Mouse (Mus musculus): ENCODE results near the gene Dcdc2c. TPM values are rescaled to one million over a fixed set of nuclear protein-coding genes. Genes with fewer than 3 reads are reported as not detected.

The Dcdc2c gene
- polyA plus RNA-seq, 1 experiment from 2014 or later, result not detected

DNA sequence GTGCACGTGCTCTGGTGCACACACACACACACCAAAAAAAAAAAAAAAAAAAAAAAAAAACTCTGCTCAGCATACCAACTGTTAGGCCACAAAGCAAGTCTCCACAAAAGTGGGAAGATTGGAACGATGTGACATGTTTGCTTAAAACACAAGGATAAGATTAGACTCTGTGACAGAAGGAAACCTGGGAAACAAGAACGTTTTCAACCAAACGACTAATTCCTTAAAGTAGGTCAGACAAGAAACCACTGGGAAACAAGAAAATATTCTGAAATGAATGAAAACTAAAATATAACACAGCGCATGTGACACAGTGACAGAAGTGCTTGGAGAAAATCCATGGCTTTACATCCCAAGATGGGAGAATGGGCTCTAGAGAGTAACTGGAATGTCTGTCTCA is 57.9 kb downstream of the Dcdc2c start:
- Histone ChIP-seq H3K4me2 (no peak overlapping the region), H3K9ac (ENCODE audit: low read depth, low read length) (no peak overlapping the region), H3K9me3 (ENCODE audit: control insufficient read depth, low read length) (no peaks in the 10 kb centered on the region), H3K27me3 (replicated peaks; ENCODE audit: control insufficient read depth, insufficient read depth, low read length) (no peaks in the 10 kb centered on the region), H3K4me1 (replicated peaks; ENCODE audit: control insufficient read depth, insufficient read depth, low read length) (no peaks in the 10 kb centered on the region), H3K36me3 (ENCODE audit: control insufficient read depth, insufficient read depth, low read length) (no peaks in the 10 kb centered on the region), H3K4me3 (ENCODE audit: low read depth, low read length) (no peak overlapping the region), H3K27ac (ENCODE audit: low read depth, low read length) (no peak overlapping the region)
- DNase-seq (ENCODE audit: low spot score), result no peak
- ATAC-seq (replicated peaks; ENCODE audit: low FRiP score), result no peak
- WGBS, result 76% methylated on average over 5 of the region's 5 CpGs

DNA sequence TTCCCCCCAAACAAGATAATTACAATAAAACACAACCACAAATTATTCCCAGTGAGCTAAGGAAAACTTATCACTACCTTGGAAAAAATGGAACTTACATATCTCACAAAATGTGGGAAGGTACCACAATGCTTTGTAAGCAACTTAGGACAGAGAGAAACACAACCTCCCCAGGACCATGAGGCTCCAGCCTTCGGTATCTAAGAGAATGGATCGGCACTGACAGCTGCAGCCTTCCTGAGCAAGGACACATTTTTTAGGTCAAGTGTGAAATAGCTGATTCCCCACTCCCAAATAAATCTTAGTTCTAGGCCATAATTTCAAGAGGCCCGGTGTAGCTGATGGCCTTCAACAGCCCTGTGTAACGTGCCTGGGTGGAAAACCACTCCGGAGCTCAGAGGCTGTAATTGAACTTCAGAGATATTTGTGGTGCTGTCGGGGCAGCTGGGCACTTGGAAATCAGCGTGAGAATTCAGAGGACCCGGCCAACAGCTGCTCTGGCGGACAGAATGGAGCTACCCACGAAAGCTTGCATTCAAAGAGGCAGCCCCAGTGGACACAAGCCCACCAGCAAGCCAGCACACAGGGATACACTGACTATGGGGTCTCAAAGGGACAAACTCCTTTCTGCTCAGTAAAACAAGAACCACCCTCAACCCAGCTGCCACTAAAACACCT is 69.6 kb downstream of the Dcdc2c start:
- Histone ChIP-seq H3K9ac (ENCODE audit: low read depth, low read length) (no peak overlapping the region), H3K9me3 (ENCODE audit: control insufficient read depth, low read length) (no peaks in the 10 kb centered on the region), H3K4me1 (replicated peaks; ENCODE audit: control insufficient read depth, insufficient read depth, low read length) (no peaks in the 10 kb centered on the region), H3K27me3 (replicated peaks; ENCODE audit: control insufficient read depth, insufficient read depth, low read length) (no peaks in the 10 kb centered on the region), H3K4me2 (no peak overlapping the region), H3K27ac (ENCODE audit: low read depth, low read length) (no peak overlapping the region), H3K4me3 (ENCODE audit: low read depth, low read length) (no peak overlapping the region), H3K36me3 (ENCODE audit: control insufficient read depth, insufficient read depth, low read length) (no peaks in the 10 kb centered on the region)
- no peak for DNase-seq (ENCODE audit: low spot score)
- no peak for ATAC-seq (replicated peaks; ENCODE audit: low FRiP score)
- 78% methylated on average over 10 of the region's 10 CpGs for WGBS

DNA sequence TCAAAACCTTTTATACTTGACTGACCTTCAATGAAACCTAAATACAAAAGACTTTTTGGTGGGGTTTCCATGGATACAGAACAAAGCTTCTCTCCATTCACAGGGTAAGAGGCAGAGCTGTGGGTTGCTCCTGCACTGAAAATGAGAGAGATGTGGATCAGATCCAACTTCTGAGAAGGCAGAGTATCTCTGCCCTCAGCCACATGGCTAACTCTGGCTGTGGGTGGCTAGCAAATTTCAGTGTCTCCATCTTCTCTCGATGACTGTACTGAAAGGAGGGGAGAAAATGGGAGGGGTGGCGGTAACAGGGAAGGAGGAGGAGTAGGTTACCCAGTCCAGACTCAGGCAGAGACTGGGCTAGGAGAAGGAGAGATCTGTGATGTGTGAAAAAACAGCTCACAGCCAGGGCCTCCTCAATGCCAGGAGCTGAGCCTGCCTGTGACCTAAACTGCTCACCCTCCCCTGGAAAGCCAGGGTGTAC is 91.2 kb downstream of the Dcdc2c start:
- no peak for DNase-seq (ENCODE audit: low spot score)
- 58% methylated on average over 2 of the region's 2 CpGs for WGBS

DNA sequence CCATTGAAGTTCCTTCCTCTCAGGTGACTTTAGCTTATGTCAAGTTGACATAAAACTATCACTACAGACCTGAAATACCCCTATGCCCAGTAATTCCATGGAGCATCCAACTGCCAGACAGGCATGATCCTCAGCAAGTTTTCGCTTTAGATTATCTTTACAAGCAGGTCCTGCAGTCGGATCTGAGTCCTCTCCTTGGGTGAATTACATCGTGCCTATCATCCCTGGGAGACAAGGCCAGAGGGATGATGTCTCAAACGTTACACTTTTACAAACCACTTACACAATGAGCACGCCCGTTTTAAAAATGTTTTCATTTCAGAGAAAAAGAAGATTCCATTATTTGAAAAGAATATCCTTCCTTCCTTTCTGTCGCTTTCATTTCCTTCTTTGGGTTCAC is 91.7 kb downstream of the Dcdc2c start:
- H3K4me3 ChIP-seq (ENCODE audit: low read depth, low read length), result no peak overlapping the region
- no peaks in the 10 kb centered on the region for H3K36me3 ChIP-seq (ENCODE audit: control insufficient read depth, insufficient read depth, low read length)
- ATAC-seq (replicated peaks; ENCODE audit: low FRiP score) (no peak), DNase-seq (ENCODE audit: low spot score) (no peak)
- H3K4me2 ChIP-seq, result no peak overlapping the region
- H3K9ac ChIP-seq (ENCODE audit: low read depth, low read length), result no peak overlapping the region
- no peaks in the 10 kb centered on the region for H3K4me1 ChIP-seq (replicated peaks; ENCODE audit: control insufficient read depth, insufficient read depth, low read length)
- WGBS, result 78% methylated on average over 7 of the region's 7 CpGs
- no peaks in the 10 kb centered on the region for H3K9me3 ChIP-seq (ENCODE audit: control insufficient read depth, low read length)
- no peak overlapping the region for H3K27ac ChIP-seq (ENCODE audit: low read depth, low read length)
- no peaks in the 10 kb centered on the region for H3K27me3 ChIP-seq (replicated peaks; ENCODE audit: control insufficient read depth, insufficient read depth, low read length)

More for the DNA sequence above, 91.2 kb downstream of the Dcdc2c start:
- no peaks in the 10 kb centered on the region for H3K27me3 ChIP-seq (replicated peaks; ENCODE audit: control insufficient read depth, insufficient read depth, low read length)
- H3K4me2 ChIP-seq, result no peak overlapping the region
- H3K4me1 ChIP-seq (replicated peaks; ENCODE audit: control insufficient read depth, insufficient read depth, low read length), result no peaks in the 10 kb centered on the region
- no peak overlapping the region for H3K4me3 ChIP-seq (ENCODE audit: low read depth, low read length)
- no peak for ATAC-seq (replicated peaks; ENCODE audit: low FRiP score)
- H3K9me3 ChIP-seq (ENCODE audit: control insufficient read depth, low read length), result no peaks in the 10 kb centered on the region
- no peak overlapping the region for H3K27ac ChIP-seq (ENCODE audit: low read depth, low read length)
- H3K36me3 ChIP-seq (ENCODE audit: control insufficient read depth, insufficient read depth, low read length), result no peaks in the 10 kb centered on the region
- no peak overlapping the region for H3K9ac ChIP-seq (ENCODE audit: low read depth, low read length)

DNA sequence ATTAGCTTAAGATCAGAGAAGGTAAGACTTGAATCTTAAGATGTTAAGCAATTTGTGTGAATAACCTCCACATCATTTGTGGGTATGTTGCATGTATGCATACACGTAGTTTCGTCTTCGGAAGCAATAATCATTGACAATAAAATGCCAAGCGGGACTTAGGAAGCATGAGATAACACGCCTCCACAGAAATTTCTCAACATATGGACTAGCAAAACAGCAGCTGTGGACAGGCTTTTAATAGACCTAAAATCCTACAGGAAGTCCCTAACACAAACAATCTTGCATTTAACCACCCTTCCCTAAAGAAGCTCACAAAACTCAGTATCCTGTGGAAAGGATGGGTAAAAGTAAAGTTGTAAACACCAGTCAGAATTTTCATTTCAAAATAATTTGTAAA is 93.4 kb downstream of the Dcdc2c start:
- Histone ChIP-seq H3K9ac (ENCODE audit: low read depth, low read length) (no peak overlapping the region), H3K4me3 (ENCODE audit: low read depth, low read length) (no peak overlapping the region), H3K9me3 (ENCODE audit: control insufficient read depth, low read length) (no peaks in the 10 kb centered on the region), H3K27ac (ENCODE audit: low read depth, low read length) (no peak overlapping the region), H3K36me3 (ENCODE audit: control insufficient read depth, insufficient read depth, low read length) (no peaks in the 10 kb centered on the region), H3K4me1 (replicated peaks; ENCODE audit: control insufficient read depth, insufficient read depth, low read length) (no peaks in the 10 kb centered on the region), H3K27me3 (replicated peaks; ENCODE audit: control insufficient read depth, insufficient read depth, low read length) (no peaks in the 10 kb centered on the region), H3K4me2 (no peak overlapping the region)
- no peak for ATAC-seq (replicated peaks; ENCODE audit: low FRiP score)
- 96% methylated on average over 5 of the region's 5 CpGs for WGBS
- no peak for DNase-seq (ENCODE audit: low spot score)

DNA sequence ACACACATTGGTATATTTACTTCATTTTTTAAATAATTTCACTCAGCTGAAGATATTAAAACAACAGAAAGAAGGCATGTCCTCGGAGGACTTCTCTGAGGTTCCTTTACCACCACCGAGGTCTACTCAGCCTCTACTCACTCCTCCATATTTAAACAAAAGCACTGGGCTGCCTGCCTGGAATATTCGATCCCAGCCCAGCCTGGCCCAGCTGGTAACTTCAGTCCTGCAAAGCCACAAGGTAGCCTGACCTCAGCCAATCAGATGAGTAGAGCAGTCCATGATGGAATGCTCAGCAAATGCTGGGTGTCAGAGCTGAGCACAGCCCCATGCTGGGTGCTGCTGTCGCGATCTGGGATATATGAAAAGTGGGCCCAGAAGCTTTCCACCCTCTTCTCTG is 115.7 kb downstream of the Dcdc2c start:
- no peak for ATAC-seq (replicated peaks; ENCODE audit: low FRiP score)

DNA sequence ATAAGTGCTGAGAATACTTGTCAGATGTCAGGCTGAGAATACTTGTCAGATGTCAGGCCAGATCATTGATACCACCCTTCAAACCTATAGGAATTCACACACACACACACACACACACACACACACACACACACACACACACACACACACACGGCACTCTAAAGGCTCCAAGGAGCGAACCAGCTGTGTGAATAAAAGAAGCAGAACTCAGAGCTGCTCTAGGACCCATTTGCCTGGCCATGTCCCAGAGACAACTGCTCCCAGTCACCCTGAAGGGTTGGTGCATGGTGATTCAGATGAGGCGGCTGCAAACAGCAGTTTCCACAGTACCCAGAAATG is 119.5 kb downstream of the Dcdc2c start:
- no peak overlapping the region for H3K4me3 ChIP-seq (ENCODE audit: low read depth, low read length)
- no peak for ATAC-seq (replicated peaks; ENCODE audit: low FRiP score)
- no peak overlapping the region for H3K9ac ChIP-seq (ENCODE audit: low read depth, low read length)

More for the DNA sequence above, 115.7 kb downstream of the Dcdc2c start:
- Histone ChIP-seq H3K4me2 (no peak overlapping the region), H3K4me3 (ENCODE audit: low read depth, low read length) (no peak overlapping the region), H3K9me3 (ENCODE audit: control insufficient read depth, low read length) (no peaks in the 10 kb centered on the region), H3K36me3 (ENCODE audit: control insufficient read depth, insufficient read depth, low read length) (no peaks in the 10 kb centered on the region), H3K4me1 (replicated peaks; ENCODE audit: control insufficient read depth, insufficient read depth, low read length) (no peaks in the 10 kb centered on the region), H3K27ac (ENCODE audit: low read depth, low read length) (no peak overlapping the region), H3K27me3 (replicated peaks; ENCODE audit: control insufficient read depth, insufficient read depth, low read length) (no peaks in the 10 kb centered on the region), H3K9ac (ENCODE audit: low read depth, low read length) (no peak overlapping the region)
- 68% methylated on average over 5 of the region's 5 CpGs for WGBS
- no peak for DNase-seq (ENCODE audit: low spot score)

DNA sequence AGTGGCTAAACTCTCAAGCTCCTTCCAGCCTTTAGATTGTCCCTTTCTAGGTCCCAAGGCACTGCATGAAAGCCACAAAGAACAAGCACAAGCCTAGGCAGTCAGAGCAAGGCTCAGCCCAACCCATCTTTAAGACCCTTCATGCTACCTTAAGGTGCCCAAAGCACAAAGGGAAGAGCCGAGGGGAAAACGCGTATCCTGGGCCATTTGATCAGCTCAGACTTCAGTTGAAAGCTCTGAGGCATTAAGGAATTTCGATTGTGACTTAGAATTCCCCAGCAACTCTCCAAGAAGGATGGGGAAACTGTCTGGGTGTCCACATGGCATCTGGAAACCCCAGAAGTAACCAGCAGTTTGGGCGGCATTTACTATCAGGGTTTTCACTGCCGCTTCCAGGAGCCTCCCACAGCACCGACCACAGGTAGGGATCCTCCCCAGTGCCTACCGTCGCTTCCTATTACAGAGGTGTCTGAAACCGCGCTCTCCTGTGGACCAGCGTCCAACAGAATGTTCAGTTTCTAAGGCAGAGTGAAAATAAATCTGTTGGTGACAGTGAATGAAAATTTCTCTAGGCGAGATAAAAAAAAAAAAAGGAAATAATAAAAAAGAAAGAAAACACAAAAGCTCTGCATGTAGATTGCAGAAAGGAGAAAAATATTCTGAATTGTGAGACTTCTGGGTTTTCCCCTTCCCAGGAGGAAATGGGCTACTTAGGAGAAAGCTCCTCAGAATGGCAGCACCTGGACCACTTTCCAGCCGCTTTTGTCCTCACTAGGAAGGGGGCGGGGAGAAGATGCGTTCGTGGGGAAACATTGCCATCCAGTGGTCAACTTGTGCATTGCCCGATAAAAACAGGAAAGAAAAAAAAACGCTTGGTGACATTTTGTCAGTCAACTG is 120.1 kb downstream of the Dcdc2c start:
- DNase-seq (ENCODE audit: low spot score), result peak; percentile 65
- no peaks in the 10 kb centered on the region for H3K4me1 ChIP-seq (replicated peaks; ENCODE audit: control insufficient read depth, insufficient read depth, low read length)
- H3K36me3 ChIP-seq (ENCODE audit: control insufficient read depth, insufficient read depth, low read length), result no peaks in the 10 kb centered on the region
- H3K4me2 ChIP-seq, result peak overlapping the region; percentile 30
- no peaks in the 10 kb centered on the region for H3K27me3 ChIP-seq (replicated peaks; ENCODE audit: control insufficient read depth, insufficient read depth, low read length)
- H3K27ac ChIP-seq (ENCODE audit: low read depth, low read length), result no peak overlapping the region
- 16% methylated on average over 19 of the region's 19 CpGs for WGBS
- no peak overlapping the region for H3K4me3 ChIP-seq (ENCODE audit: low read depth, low read length)
- ATAC-seq (replicated peaks; ENCODE audit: low FRiP score), result no peak
- H3K9me3 ChIP-seq (ENCODE audit: control insufficient read depth, low read length), result no peaks in the 10 kb centered on the region
- H3K9ac ChIP-seq (ENCODE audit: low read depth, low read length), result no peak overlapping the region

More for the DNA sequence above, 119.5 kb downstream of the Dcdc2c start:
- no peak for DNase-seq (ENCODE audit: low spot score)
- Histone ChIP-seq H3K9me3 (ENCODE audit: control insufficient read depth, low read length) (no peaks in the 10 kb centered on the region), H3K27ac (ENCODE audit: low read depth, low read length) (no peak overlapping the region), H3K27me3 (replicated peaks; ENCODE audit: control insufficient read depth, insufficient read depth, low read length) (no peaks in the 10 kb centered on the region), H3K4me2 (no peak overlapping the region), H3K4me1 (replicated peaks; ENCODE audit: control insufficient read depth, insufficient read depth, low read length) (no peaks in the 10 kb centered on the region), H3K36me3 (ENCODE audit: control insufficient read depth, insufficient read depth, low read length) (no peaks in the 10 kb centered on the region)
- WGBS, result 79% methylated on average over 3 of the region's 3 CpGs
